Mouse (Mus musculus): ENCODE measurements around the gene Gm20388. TPM values are rescaled to one million over a fixed set of nuclear protein-coding genes. Genes with fewer than 3 reads are reported as not detected.

Gm20388 gene
- polyA plus RNA-seq, 1 experiment: 28.1 TPM

DNA sequence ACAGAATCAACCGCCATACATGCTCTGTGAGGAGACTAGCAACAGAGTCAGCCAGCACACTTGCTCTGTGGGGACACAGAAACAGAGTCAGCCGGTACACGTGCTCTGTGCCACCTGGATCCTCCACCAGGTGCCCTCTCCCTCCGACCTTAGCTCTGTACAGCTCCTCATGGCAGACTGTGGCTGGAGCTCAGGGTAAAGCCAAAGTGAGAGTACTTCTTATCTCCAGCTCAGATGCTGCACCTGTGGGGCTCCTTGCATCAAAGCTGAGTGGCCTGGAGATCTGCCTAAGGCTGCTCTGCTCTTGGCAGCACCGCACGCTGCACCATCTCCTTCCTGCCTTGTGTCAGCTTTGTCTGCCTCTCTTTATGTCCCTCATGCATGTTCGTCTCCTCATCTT, 4279.7 kb downstream of the Gm20388 start:
- Histone ChIP-seq H3K36me3 (ENCODE audit: control insufficient read depth, insufficient read depth, low read length, poor library complexity, severe bottlenecking) (no peaks in the 10 kb centered on the region), H3K27ac (ENCODE audit: insufficient read depth, low read length) (no peak overlapping the region), H3K27me3 (ENCODE audit: control insufficient read depth, insufficient read depth, low read length, poor library complexity, severe bottlenecking) (no peaks in the 10 kb centered on the region), H3K4me1 (ENCODE audit: control insufficient read depth, insufficient read depth, low read length) (no peaks in the 10 kb centered on the region), H3K9ac (ENCODE audit: low read depth, poor library complexity, severe bottlenecking) (no peak overlapping the region), H3K9me3 (replicated peaks; ENCODE audit: control insufficient read depth, insufficient read depth, low read length, poor library complexity, severe bottlenecking) (no peaks in the 10 kb centered on the region), H3K4me3 (ENCODE audit: low read depth, low read length) (no peak overlapping the region)
- no peak for TF ChIP-seq CTCF (IDR thresholded peaks at IDR 0.05; ENCODE audit: low read depth, low read length)
- TF ChIP-seq POLR2A (IDR thresholded peaks at IDR 0.05; ENCODE audit: insufficient read depth, low read length): no peak
- no peak for TF ChIP-seq EP300 (IDR thresholded peaks at IDR 0.05; ENCODE audit: insufficient read depth, low read depth, low read length)

DNA sequence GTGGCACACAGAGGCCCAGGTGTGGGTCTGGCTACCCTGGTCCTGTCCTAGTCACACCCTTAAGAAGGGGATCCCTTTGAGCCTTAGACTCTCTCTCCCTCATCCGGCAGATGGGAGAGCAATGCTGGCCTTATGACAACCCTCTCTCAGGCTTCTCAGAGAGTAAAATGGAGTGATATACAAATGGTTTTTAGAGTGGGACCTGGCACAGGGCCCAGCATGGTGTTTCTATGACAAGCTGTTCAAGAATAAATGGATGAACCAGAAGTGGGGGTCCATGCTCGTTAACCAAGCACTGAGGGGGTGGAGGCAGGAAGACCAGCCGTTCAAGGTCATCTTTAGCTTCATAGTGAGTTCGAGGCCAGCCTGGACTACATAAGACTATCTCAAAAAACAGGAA, 4281.6 kb downstream of the Gm20388 start:
- no peak for TF ChIP-seq EP300 (IDR thresholded peaks at IDR 0.05; ENCODE audit: insufficient read depth, low read depth, low read length)

DNA sequence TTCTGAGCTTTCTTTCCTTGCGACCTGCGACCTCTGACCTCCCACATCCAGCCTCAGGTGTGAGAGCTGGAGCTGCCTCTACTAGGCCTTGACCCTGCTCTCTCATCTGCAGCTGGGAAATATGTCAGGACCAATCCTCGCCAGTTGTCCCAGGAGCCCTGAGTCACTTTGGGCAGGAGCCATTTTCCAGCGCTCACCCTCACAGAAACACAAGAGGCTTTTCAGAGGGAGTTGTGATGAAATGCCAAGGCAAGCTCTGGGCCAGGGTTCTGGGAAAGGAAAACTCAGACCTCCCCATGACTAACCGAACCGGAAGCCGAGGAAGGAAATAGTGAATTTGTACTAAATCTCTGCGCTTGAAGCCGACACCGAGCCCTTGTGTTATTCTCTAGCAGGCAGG, 4282.3 kb downstream of the Gm20388 start:
- H3K4me3 ChIP-seq (ENCODE audit: low read depth, low read length): no peak overlapping the region
- peaks cover 6% of the 10 kb centered on the region for H3K4me1 ChIP-seq (ENCODE audit: control insufficient read depth, insufficient read depth, low read length)
- H3K36me3 ChIP-seq (ENCODE audit: control insufficient read depth, insufficient read depth, low read length, poor library complexity, severe bottlenecking): no peaks in the 10 kb centered on the region
- no peak overlapping the region for H3K9ac ChIP-seq (ENCODE audit: low read depth, poor library complexity, severe bottlenecking)
- H3K27me3 ChIP-seq (ENCODE audit: control insufficient read depth, insufficient read depth, low read length, poor library complexity, severe bottlenecking): no peaks in the 10 kb centered on the region
- TF ChIP-seq CTCF (IDR thresholded peaks at IDR 0.05; ENCODE audit: low read depth, low read length): no peak
- TF ChIP-seq EP300 (IDR thresholded peaks at IDR 0.05; ENCODE audit: insufficient read depth, low read depth, low read length): no peak
- no peak for TF ChIP-seq POLR2A (IDR thresholded peaks at IDR 0.05; ENCODE audit: insufficient read depth, low read length)
- no peaks in the 10 kb centered on the region for H3K9me3 ChIP-seq (replicated peaks; ENCODE audit: control insufficient read depth, insufficient read depth, low read length, poor library complexity, severe bottlenecking)
- no peak overlapping the region for H3K27ac ChIP-seq (ENCODE audit: insufficient read depth, low read length)

More for the DNA sequence above, 4281.6 kb downstream of the Gm20388 start:
- Histone ChIP-seq H3K27ac (ENCODE audit: insufficient read depth, low read length) (no peak overlapping the region), H3K9ac (ENCODE audit: low read depth, poor library complexity, severe bottlenecking) (no peak overlapping the region), H3K4me1 (ENCODE audit: control insufficient read depth, insufficient read depth, low read length) (peaks cover 6% of the 10 kb centered on the region), H3K36me3 (ENCODE audit: control insufficient read depth, insufficient read depth, low read length, poor library complexity, severe bottlenecking) (no peaks in the 10 kb centered on the region), H3K27me3 (ENCODE audit: control insufficient read depth, insufficient read depth, low read length, poor library complexity, severe bottlenecking) (no peaks in the 10 kb centered on the region), H3K9me3 (replicated peaks; ENCODE audit: control insufficient read depth, insufficient read depth, low read length, poor library complexity, severe bottlenecking) (no peaks in the 10 kb centered on the region), H3K4me3 (ENCODE audit: low read depth, low read length) (no peak overlapping the region)

DNA sequence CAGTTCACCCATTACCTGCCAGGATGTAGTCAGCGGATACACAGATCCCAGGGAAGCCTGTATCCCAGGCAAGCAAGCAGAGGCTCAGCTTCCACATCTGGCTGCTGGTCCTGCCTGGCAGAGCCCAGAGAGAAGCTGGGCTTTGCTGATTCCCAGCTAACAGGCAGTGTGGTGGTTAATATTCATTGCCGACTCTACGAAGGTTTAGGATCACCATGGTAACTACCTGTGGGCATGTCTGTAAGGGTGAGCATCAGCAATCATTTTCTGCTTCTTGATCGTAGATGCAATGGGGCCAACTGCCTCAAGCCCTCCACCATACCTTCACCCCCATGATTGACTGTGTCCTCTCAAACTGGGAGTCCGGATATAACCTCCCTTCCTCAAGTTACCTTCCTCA, 4283.4 kb downstream of the Gm20388 start:
- no peak overlapping the region for H3K4me3 ChIP-seq (ENCODE audit: low read depth, low read length)
- TF ChIP-seq EP300 (IDR thresholded peaks at IDR 0.05; ENCODE audit: insufficient read depth, low read depth, low read length) (no peak), POLR2A (IDR thresholded peaks at IDR 0.05; ENCODE audit: insufficient read depth, low read length) (no peak), CTCF (IDR thresholded peaks at IDR 0.05; ENCODE audit: low read depth, low read length) (no peak)
- H3K36me3 ChIP-seq (ENCODE audit: control insufficient read depth, insufficient read depth, low read length, poor library complexity, severe bottlenecking): no peaks in the 10 kb centered on the region

DNA sequence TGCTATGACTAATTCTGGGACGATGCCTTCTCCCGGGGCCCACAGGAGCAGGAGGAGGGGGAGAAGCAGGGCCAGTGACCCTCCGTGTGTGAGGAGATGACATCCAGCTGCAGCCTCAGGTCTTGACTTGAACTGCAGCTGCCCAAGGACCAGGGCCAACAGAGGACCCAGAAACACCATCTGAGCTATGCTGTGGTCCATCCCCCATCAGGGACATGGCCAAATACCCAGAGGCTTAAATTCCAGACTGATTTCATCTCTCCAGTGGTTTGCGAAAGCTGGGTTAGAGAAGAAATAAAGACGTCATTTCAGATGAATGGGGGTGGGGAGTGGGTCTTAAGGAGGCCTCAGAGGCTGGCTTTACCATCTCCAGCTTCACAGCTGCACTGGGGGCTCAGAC, 4285.6 kb downstream of the Gm20388 start:
- no peak for TF ChIP-seq POLR2A (IDR thresholded peaks at IDR 0.05; ENCODE audit: insufficient read depth, low read length)
- TF ChIP-seq EP300 (IDR thresholded peaks at IDR 0.05; ENCODE audit: insufficient read depth, low read depth, low read length): no peak
- no peak for TF ChIP-seq CTCF (IDR thresholded peaks at IDR 0.05; ENCODE audit: low read depth, low read length)
- H3K27me3 ChIP-seq (ENCODE audit: control insufficient read depth, insufficient read depth, low read length, poor library complexity, severe bottlenecking): no peaks in the 10 kb centered on the region
- no peak overlapping the region for H3K4me3 ChIP-seq (ENCODE audit: low read depth, low read length)
- peaks cover 6% of the 10 kb centered on the region for H3K4me1 ChIP-seq (ENCODE audit: control insufficient read depth, insufficient read depth, low read length)
- H3K9ac ChIP-seq (ENCODE audit: low read depth, poor library complexity, severe bottlenecking): no peak overlapping the region
- H3K36me3 ChIP-seq (ENCODE audit: control insufficient read depth, insufficient read depth, low read length, poor library complexity, severe bottlenecking): no peaks in the 10 kb centered on the region
- no peaks in the 10 kb centered on the region for H3K9me3 ChIP-seq (replicated peaks; ENCODE audit: control insufficient read depth, insufficient read depth, low read length, poor library complexity, severe bottlenecking)
- peak overlapping the region; percentile 71 for H3K27ac ChIP-seq (ENCODE audit: insufficient read depth, low read length)

More for the DNA sequence above, 4283.4 kb downstream of the Gm20388 start:
- Histone ChIP-seq H3K27me3 (ENCODE audit: control insufficient read depth, insufficient read depth, low read length, poor library complexity, severe bottlenecking) (no peaks in the 10 kb centered on the region), H3K9me3 (replicated peaks; ENCODE audit: control insufficient read depth, insufficient read depth, low read length, poor library complexity, severe bottlenecking) (no peaks in the 10 kb centered on the region), H3K9ac (ENCODE audit: low read depth, poor library complexity, severe bottlenecking) (no peak overlapping the region), H3K27ac (ENCODE audit: insufficient read depth, low read length) (no peak overlapping the region), H3K4me1 (ENCODE audit: control insufficient read depth, insufficient read depth, low read length) (peaks cover 6% of the 10 kb centered on the region)

DNA sequence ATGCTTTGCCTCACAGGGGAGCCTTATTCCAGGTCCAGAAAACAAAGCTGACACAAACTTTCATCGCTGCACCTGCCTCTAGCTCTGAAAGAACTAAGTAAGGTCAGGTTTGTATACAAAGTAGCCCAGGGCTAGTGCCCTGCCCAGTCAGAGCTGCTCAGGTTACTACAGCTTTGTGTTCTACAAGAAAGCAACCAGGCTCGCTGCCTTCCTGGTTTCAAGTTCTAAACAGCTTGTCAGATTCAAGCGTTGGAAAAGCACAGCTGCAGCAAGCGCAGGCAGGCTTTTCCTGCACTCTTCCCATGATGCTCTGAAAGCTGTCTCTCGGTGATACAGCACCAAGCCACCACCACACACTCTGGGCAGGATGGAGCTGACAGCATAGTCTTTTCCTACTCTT, 4286.2 kb downstream of the Gm20388 start:
- no peaks in the 10 kb centered on the region for H3K27me3 ChIP-seq (ENCODE audit: control insufficient read depth, insufficient read depth, low read length, poor library complexity, severe bottlenecking)
- H3K9me3 ChIP-seq (replicated peaks; ENCODE audit: control insufficient read depth, insufficient read depth, low read length, poor library complexity, severe bottlenecking): no peaks in the 10 kb centered on the region
- H3K36me3 ChIP-seq (ENCODE audit: control insufficient read depth, insufficient read depth, low read length, poor library complexity, severe bottlenecking): no peaks in the 10 kb centered on the region
- H3K4me3 ChIP-seq (ENCODE audit: low read depth, low read length): peak overlapping the region; percentile 45
- TF ChIP-seq EP300 (IDR thresholded peaks at IDR 0.05; ENCODE audit: insufficient read depth, low read depth, low read length) (peak; percentile 81), CTCF (IDR thresholded peaks at IDR 0.05; ENCODE audit: low read depth, low read length) (no peak)
- peak overlapping the region; percentile 80 for H3K27ac ChIP-seq (ENCODE audit: insufficient read depth, low read length)
- H3K9ac ChIP-seq (ENCODE audit: low read depth, poor library complexity, severe bottlenecking): no peak overlapping the region
- peaks cover 6% of the 10 kb centered on the region for H3K4me1 ChIP-seq (ENCODE audit: control insufficient read depth, insufficient read depth, low read length)

All from ES-Bruce4 (cell line).